Mouse (Mus musculus) urinary bladder, postnatal 10 days (tissue): ENCODE data around the gene Cog8.
"Not testable (repeated sequence)": the region's sequence is repeated elsewhere in the genome, so short reads cannot be mapped to it uniquely, and the experiment has no call there.

ENCODE experiments used
- DNase-seq: peaks from one replicate; pipeline ENCODE4 v3.0.0; 2022; ENCODE audit warnings: low spot score

The Cog8 gene

GRCm38 (mm10) chr8:107045478-107045877, 11.0 kb downstream of the Cog8 start:
- no peak for DNase-seq

- no peak for DNase-seq
These were observed 15.9 kb downstream of the Cog8 start for GRCm38 (mm10) chr8:107040632-107041031.

GRCm38 (mm10) chr8:107036626-107037025, 19.9 kb downstream of the Cog8 start:
- DNase-seq: no peak

GRCm38 (mm10) chr8:107035641-107036040, 20.8 kb downstream of the Cog8 start:
- no peak for DNase-seq

GRCm38 (mm10) chr8:107033609-107034008, 22.9 kb downstream of the Cog8 start:
- not testable (repeated sequence) for DNase-seq

DNA sequence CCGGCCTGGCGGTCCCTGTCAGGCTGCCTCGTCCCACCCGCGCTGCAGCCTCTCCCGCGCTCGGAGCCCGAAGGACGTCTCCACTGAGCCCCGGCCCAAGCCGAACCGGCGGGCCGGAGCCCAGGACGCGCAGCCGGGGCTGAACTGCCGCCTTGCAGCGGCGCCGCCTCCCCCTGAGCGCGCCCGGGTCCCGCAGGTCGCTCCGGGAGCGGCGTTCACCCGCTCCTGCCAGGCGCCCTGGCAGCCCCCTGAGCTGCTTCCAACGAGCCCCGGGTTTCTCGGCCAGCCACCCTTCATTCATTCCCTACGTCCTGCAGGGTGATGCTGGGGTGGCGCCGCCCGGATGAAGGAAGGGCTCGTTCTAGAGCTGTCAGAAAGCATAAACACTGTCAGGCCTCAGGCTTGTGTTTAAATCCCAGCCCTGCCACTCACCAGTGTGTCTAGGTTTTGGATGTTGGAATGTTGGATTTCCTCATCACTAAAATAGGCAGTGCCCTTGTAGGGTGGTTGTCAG, 24.9 kb downstream of the Cog8 start:
- no peak for DNase-seq

GRCm38 (mm10) chr8:107030650-107031576, 25.6 kb downstream of the Cog8 start, which contains the start of gene Vps4a:
Vps4a (plus strand) TSS chr8:107031222.
- DNase-seq: peak; percentile 90

- DNase-seq: no peak
These were observed 26.4 kb downstream of the Cog8 start for GRCm38 (mm10) chr8:107030058-107030457.

GRCm38 (mm10) chr8:107029310-107029709, 27.2 kb downstream of the Cog8 start:
- DNase-seq: no peak

GRCm38 (mm10) chr8:107023479-107023878, 33.0 kb downstream of the Cog8 start:
- no peak for DNase-seq

GRCm38 (mm10) chr8:107014915-107015314, 41.6 kb downstream of the Cog8 start:
- no peak for DNase-seq

- no peak for DNase-seq
These were observed 43.8 kb downstream of the Cog8 start for GRCm38 (mm10) chr8:107012666-107013065.

DNA sequence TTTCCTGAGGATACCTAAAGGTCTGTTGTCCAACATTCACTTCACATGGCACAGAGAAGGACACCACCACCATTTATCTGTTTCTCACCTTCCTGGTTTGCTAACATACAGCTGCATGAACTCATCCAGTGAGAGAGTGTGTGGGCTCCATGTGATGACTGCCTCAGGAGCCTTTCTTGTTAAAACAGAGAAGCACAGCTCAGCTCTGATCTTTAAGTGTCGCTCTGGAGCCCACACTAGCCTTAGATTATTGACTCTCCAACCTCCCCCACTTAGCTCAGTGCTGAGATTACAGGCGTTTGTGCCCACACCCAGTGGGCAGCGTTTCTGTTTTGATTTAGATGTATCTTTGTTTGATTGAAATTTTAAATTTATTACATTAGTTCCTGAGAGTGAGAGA, 48.7 kb downstream of the Cog8 start:
- DNase-seq: no peak

DNA sequence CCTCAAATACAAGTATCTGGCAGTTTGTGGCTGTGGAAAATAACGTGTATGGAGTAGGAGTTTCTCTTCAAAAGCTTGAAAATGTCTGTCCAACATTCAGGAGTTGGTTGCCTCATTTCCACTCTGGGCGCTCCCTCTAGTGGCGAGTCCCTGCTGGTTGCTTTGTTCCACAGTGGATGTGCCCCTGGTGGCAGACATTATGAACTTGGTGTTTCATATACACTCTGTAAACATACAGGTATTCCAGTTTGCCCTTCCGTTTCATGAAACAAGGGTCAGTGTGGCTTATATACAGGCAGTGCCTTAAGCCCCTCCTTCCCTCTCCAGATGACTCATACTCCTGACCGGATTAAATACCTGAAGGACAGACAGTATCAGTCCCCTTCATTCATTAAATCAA, 54.0 kb downstream of the Cog8 start:
- peak; percentile 70 for DNase-seq

GRCm38 (mm10) chr8:106999068-106999467, 57.4 kb downstream of the Cog8 start:
- no peak for DNase-seq

- DNase-seq: no peak
These were observed 59.1 kb downstream of the Cog8 start for GRCm38 (mm10) chr8:106997416-106997815.

GRCm38 (mm10) chr8:106996339-106996738, 60.1 kb downstream of the Cog8 start:
- not testable (repeated sequence) for DNase-seq
